Mouse (Mus musculus) layer of hippocampus, postnatal 14 days (tissue): ENCODE results near the gene Yod1. TPM values are rescaled to one million over a fixed set of nuclear protein-coding genes. Genes with fewer than 3 reads are reported as not detected.

Experiments used
- DNase-seq, 2 experiments: peaks; one replicate each; pipeline ENCODE4 v3.0.0; 2021 to 2022; ENCODE audit warnings: low spot score in 2 of 2, mixed read lengths in 1 of 2
- total RNA-seq, 2 experiments: library from RNA; stranded (reverse); gene quantifications; 2 replicates each; pipeline ENCODE4 v1.2.3; 2021

Yod1 gene
- total RNA-seq, 2 experiments from 2014 or later, result 11.7 to 13.9 TPM

- no peak for DNase-seq
These were observed 14.7 kb downstream of the Yod1 start, which contains the start of gene AA986860 for GRCm38 (mm10) chr1:130731741-130732337. AA986860 (plus strand) TSS chr1:130731976.

- no peak for DNase-seq
These were observed 15.9 kb downstream of the Yod1 start for GRCm38 (mm10) chr1:130732706-130733658.

- DNase-seq, result no peak
These were observed 16.5 kb downstream of the Yod1 start for GRCm38 (mm10) chr1:130733671-130734070.

GRCm38 (mm10) chr1:130734452-130734851 lies 17.3 kb downstream of the Yod1 start:
- DNase-seq, result no peak

- DNase-seq, result no peak
These were observed 17.7 kb downstream of the Yod1 start for GRCm38 (mm10) chr1:130734852-130735251.

- no peak for DNase-seq
These were observed 20.3 kb downstream of the Yod1 start for GRCm38 (mm10) chr1:130737411-130737881.

- DNase-seq, result no peak
These were observed 20.8 kb downstream of the Yod1 start for GRCm38 (mm10) chr1:130737916-130738315.

GRCm38 (mm10) chr1:130738551-130739106 lies 21.5 kb downstream of the Yod1 start:
- DNase-seq, result no peak

GRCm38 (mm10) chr1:130739636-130740035 lies 22.5 kb downstream of the Yod1 start:
- no peak for DNase-seq

- DNase-seq, result peak in 1 of 2 experiments; percentile 11
These were observed 23.1 kb downstream of the Yod1 start for GRCm38 (mm10) chr1:130740227-130740648.

- peak; percentile 47 to 65 for DNase-seq
These were observed 23.9 kb downstream of the Yod1 start for GRCm38 (mm10) chr1:130740781-130741720.

GRCm38 (mm10) chr1:130742201-130742600 lies 25.1 kb downstream of the Yod1 start:
- DNase-seq, result no peak

- DNase-seq, result no peak
These were observed 26.6 kb downstream of the Yod1 start for GRCm38 (mm10) chr1:130743775-130744174.

- no peak for DNase-seq
These were observed 27.1 kb downstream of the Yod1 start for GRCm38 (mm10) chr1:130744217-130744616.

- no peak for DNase-seq
These were observed 27.8 kb downstream of the Yod1 start for GRCm38 (mm10) chr1:130744961-130745360.

GRCm38 (mm10) chr1:130745591-130745990 lies 28.5 kb downstream of the Yod1 start:
- DNase-seq, result no peak

- no peak for DNase-seq
These were observed 29.7 kb downstream of the Yod1 start for GRCm38 (mm10) chr1:130746819-130747218.

GRCm38 (mm10) chr1:130759689-130760088 lies 42.6 kb downstream of the Yod1 start:
- no peak for DNase-seq

- no peak for DNase-seq
These were observed 44.5 kb downstream of the Yod1 start for GRCm38 (mm10) chr1:130761597-130761996.

GRCm38 (mm10) chr1:130762045-130762760 lies 45.1 kb downstream of the Yod1 start:
- DNase-seq, result no peak
